Mouse (Mus musculus) ovary, postnatal 36 days (tissue): Measurements from ENCODE around the gene Myt1l.

Experiments used
- DNase-seq: peaks from one replicate; pipeline ENCODE4 v3.0.0; 2022; ENCODE audit warnings: low spot score, mixed read lengths

Gene Myt1l

GRCm38 (mm10) chr12:29816761-29817160, 288.6 kb downstream of the Myt1l start:
- DNase-seq = no peak

GRCm38 (mm10) chr12:29822216-29822615, 294.0 kb downstream of the Myt1l start:
- no peak for DNase-seq

- DNase-seq = no peak
These were observed 295.7 kb downstream of the Myt1l start for GRCm38 (mm10) chr12:29823766-29824417.

- no peak for DNase-seq
These were observed 302.4 kb downstream of the Myt1l start for GRCm38 (mm10) chr12:29830571-29830970.

DNA sequence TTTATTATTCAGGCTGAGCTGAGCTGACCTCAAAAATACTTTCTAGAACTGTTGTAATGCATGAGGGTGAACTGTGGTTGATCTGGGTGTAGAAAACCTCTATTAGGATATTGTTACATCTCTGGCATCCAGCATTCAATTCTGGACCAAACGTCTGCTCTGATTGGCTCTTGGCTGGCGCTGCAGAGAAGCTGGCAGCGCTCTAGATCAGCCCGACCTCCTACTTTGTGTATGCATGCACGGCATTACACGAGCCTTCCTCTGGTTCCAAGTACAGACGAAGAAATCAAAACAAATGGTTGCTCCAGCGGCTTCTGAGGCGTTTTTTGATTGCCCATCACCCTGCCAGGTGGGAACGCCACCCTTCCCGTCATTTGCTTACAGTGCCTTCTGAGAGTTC, 303.2 kb downstream of the Myt1l start:
- DNase-seq = no peak

- DNase-seq = no peak
These were observed 309.2 kb downstream of the Myt1l start for GRCm38 (mm10) chr12:29837301-29837791.

GRCm38 (mm10) chr12:29838421-29838820, 310.2 kb downstream of the Myt1l start:
- no peak for DNase-seq

DNA sequence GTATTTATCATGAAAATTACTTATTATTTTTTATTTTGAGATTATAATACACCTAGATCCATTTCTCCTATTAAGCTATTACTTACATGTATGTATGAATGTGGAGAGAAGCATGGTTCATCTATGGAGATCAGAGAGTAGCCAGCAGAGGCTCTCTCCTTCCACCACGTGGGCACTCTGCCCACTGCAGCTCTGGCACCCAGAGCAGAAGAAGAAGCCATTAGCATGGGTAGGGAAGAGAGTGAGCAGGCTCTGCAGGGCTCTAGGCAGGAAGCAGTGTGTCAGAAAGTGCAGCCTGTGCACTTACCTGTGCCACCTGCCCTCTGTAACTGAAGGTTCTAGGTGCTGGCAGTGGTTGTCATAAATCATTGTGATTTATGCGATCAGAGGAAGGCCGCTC, 321.8 kb downstream of the Myt1l start:
- DNase-seq = no peak

- no peak for DNase-seq
These were observed 326.0 kb downstream of the Myt1l start for GRCm38 (mm10) chr12:29854151-29854585.

GRCm38 (mm10) chr12:29855007-29855406, 326.8 kb downstream of the Myt1l start:
- DNase-seq = peak; percentile 55

GRCm38 (mm10) chr12:29860986-29861385, 332.8 kb downstream of the Myt1l start:
- no peak for DNase-seq

DNA sequence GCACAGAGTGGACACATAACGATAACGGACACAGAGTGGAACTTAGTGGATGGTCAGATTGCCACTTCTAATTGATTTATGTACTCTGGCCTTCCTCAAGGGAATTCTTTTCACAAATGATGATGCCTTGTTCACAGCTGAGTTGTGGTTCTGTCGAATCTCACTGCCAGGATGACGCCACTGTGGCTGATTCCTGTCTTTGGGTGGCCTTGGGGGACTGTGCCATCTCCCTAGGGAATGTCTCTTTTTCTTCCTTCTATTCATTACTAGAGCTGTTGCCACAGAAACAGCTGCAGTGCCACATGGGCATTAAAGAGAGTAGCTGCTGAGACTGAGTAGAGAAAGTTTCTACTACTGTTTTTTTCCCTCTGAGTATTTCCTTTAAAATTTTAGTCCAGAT, 340.1 kb downstream of the Myt1l start:
- no peak for DNase-seq

DNA sequence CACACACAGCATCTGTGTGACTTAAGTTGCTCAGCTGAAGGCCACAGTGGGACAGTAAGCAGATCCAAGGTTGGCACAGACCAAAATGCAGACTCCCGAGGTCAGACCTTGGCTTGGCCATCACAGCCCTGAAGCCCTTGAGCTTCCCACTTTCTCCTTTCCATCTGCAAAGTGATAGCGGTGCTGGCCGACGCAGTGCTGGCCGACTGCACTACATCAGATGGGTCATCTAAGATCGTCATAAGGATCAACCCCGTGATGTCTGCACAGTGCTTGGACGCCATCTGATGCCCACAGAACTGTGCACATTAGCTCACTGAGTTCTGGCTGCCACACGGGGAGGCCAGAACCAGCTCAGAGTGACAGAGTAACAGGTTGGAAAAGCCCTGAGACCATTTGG, 340.6 kb downstream of the Myt1l start:
- no peak for DNase-seq

DNA sequence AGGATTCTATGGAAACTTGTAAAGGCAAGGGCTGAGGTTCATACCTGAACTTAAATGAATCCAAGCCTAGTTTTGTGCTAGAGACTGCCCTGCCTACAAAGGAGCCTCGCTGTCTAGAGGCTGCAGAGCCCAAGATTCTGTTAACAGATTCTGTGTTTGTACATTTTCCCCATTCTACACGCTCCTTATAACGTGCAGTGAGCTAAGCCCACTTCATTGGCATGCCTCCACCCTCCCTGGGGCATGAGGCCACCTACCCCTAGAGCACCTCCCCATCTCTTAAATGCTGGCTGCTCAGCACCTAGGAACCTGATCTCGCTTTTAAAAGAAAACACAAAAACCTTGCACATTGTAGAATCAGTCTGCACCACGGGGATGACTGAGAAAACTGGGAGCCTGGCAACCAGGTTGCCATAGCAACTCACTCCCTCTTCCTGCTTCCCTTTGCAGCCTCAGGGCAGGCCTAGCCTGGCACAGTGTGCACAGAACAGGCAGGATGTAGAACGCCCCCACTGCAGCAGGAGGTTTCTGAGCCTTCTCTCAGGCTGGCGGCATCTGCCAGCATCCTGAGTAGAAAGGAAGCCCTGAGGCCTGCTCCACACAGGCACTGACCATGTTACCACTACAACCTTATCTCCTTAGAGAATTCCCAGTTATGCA, 344.1 kb downstream of the Myt1l start:
- no peak for DNase-seq

DNA sequence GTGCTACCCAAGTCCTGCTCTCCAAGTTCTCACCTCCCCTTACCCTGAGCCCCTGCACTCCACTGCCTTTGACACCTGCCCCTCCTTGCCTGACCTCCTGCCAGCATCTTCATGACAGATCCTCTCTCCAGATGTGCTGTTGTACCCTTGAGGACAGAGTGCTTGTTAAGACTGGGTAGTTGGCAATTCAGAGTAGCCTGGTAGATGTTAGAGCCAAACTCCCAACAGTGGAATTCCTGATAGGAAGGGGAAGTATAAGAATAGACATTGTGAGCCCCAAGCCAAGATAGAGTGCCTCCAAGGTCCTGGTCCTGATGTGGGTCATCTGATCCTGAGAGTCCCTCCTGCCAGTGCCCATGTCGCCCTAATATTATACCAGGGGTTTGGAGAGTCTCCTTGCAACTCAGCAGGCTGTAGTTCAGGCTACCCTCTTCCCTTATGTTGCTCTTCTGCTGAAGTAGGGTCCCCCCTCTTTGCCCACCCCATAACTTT, 345.1 kb downstream of the Myt1l start:
- DNase-seq = no peak

DNA sequence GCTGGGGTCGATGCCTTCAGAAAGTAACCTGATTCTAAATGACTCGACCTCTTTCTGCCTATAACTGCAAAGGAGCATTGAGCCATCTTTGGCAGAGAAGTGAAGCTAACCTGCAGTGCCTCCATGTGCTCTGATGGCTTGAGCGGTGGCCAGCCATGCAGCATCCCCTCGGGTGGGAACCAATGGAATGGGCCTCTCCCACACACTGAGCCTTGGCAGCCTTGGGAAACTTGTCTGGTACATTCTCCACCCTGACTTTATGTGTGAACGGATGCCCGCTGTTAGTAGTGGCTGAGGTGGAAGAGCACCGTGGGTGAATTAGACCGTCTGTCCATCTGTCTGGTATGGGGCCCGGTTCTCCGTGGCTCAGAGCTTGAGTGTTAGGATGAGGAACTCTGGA, 349.8 kb downstream of the Myt1l start:
- DNase-seq = no peak

DNA sequence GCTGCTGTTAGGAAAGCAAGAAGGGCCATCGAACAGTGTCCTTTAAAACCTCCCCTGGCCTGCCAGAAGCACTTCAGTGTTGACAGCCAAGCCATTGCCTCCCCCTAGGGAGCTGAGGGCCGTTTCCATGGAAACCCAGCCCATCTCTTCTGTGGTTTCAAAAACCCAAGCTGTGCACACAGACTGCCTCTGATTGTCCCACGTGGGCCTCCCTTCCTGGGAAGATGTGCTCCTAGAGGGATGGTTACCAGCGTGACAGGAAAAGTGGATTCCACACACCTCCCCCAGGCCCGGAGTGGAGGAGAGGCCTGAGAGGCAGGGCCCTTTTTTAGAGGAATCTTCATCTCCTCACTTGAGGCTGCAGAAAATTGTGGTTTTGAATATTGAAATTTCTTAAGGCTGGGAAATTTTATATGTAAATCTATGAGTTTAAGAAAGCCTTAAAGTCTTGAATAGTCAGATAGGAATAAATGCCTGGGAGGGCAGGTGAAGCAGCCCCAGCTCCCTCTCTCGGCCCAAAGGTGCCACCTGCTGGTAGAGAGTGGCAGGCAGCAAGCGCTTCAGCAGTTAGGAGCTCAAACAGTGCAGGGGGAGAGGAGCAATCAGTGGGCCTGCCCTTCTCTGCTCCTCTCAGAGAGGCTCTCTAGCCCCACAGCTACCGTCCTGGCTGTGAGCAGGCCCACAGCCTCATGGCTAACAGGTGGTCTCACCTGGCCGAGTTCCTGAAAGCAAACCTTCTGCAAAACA, 354.9 kb downstream of the Myt1l start:
- peak; percentile 61 for DNase-seq

- no peak for DNase-seq
These were observed 356.2 kb downstream of the Myt1l start for GRCm38 (mm10) chr12:29884376-29884775.

DNA sequence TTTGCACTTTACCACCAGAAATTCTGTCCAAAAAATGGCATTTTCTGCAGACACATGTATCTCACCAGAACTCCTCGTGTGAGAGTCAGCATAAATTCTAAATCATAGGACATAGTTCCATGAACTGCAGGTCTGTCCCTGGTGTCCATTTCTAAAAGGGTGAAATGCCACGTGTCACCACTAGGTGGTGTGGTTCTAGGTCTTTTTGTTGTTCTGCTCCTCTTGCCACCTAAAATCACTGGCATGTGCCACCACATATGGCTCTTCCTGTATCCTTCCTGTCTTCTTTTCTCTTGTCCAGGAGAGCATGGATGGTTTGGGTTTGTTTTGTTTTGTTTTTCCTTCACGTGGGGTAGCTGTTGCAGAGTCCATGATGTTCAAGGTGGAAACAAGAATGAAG, 366.5 kb downstream of the Myt1l start:
- DNase-seq = no peak

DNA sequence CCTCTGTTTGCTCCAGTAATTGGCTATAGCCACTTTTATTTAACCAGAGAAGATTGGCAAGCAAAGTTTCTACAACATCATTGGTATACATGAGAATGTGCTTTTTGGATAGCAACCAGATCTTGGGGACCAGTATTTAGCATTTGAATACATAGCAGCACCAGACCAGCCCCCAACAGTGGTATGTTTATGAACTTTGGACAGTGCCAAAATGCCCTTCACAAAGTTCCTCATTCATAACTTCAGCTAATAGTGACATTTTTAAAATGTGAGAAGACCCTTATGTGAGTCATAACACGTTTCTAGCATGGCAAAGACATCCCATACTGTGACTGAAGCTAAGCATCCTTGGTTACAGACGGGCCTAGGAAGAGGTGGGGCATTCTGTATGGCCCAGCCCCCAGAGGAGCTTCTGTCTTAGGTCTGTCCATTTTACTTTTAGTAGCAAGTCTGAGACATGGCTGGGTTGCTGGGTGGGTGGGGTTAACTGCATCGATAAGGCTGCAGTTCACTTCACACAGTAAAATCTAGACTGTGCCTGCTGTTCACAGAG, 369.4 kb downstream of the Myt1l start:
- DNase-seq = no peak

DNA sequence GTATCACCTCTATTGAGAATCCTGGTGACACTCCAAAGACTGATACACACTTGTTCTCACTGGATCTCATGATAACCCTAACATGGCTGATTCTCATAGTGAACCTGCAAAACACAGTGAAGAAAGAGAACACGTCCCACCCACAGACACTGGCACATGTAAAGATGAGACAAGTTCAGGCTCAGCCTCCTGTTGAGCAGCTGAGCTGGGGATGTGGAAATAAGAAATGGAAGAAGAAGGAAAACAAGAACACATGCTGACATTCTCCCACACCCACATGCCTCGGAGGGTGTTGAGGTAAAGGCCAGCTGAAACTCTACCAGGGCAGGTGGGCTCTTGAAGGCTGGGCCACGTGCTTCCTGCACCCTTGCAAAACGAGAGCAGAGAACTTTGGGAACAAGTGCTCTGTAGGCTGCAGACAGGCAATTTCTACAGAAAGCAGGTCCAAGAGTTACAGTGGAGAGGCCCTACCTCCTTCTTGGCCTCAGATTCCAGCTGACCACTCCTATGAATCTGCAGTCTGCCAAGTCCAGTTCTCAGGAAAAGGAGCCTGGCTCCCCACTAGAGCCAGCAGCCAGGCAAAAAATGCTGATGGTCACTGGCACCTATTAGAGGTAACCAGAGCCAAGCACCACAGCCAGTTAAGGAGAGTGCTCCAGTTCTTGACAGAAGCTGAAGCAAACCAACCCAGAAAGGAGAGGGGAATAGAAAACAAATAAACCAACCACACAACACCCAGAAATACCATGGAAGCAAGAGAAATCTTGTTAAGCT, 376.1 kb downstream of the Myt1l start:
- no peak for DNase-seq

GRCm38 (mm10) chr12:29907056-29907455, 378.9 kb downstream of the Myt1l start:
- peak; percentile 64 for DNase-seq
